Mouse (Mus musculus): Measurements from ENCODE around the gene Cntfr.

DNA sequence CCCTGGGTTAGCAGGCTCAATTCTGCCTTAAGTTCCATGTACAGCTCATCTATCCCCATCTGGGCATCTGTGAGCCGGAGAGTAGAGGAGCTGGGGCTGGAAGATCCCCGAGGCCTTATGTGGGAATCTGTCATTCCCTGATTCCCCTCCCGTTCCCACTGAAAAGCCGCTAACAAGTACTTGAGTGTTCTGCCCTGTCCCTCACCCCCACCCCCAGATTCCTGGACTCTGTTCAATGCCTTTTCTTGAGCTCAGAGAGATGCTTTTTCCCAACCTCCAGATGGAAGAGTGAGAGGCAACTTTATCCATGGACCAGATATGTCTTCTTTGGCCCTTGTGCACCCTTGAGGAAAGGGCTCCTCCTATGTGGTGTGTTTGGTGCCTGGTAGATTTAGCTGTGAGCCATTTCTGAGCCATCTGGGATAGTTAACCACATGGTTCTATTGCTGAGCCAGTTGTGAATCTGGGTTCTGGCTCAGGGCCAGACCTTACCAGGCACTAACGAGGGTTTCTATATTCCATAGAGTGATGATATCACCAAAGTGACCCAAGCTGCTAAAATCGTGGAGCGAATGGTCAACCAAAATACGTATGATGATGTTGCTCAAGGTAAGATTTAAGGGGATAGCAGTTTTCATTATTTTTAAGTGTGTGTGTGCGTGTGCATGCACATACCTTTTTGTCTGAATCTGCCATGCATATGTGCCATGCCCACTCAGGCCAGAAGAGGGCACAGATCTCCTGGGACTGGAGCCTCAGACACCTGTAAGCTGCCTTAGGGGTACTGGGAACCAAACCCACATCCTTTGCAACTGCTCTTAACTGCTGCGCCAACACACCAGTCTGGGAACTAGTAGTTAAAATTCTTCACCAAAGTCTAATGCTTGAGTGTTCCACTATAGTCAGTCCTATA, 87.0 kb downstream of the Cntfr start:
- peak; percentile 51 for TF ChIP-seq CTCF (IDR thresholded peaks at IDR 0.05; ENCODE audit: low read depth)
- TF ChIP-seq EP300 (optimal IDR thresholded peaks at IDR 0.05), result no peak
